Mouse (Mus musculus) frontal cortex, postnatal 10 days (tissue): ENCODE measurements around the gene Ip6k1.

Experiments
- DNase-seq, 2 experiments: peaks; one replicate each; pipeline ENCODE4 v3.0.0; 2022; ENCODE audit warnings: low spot score in 2 of 2, mixed read lengths in 1 of 2

Ip6k1 gene

DNA sequence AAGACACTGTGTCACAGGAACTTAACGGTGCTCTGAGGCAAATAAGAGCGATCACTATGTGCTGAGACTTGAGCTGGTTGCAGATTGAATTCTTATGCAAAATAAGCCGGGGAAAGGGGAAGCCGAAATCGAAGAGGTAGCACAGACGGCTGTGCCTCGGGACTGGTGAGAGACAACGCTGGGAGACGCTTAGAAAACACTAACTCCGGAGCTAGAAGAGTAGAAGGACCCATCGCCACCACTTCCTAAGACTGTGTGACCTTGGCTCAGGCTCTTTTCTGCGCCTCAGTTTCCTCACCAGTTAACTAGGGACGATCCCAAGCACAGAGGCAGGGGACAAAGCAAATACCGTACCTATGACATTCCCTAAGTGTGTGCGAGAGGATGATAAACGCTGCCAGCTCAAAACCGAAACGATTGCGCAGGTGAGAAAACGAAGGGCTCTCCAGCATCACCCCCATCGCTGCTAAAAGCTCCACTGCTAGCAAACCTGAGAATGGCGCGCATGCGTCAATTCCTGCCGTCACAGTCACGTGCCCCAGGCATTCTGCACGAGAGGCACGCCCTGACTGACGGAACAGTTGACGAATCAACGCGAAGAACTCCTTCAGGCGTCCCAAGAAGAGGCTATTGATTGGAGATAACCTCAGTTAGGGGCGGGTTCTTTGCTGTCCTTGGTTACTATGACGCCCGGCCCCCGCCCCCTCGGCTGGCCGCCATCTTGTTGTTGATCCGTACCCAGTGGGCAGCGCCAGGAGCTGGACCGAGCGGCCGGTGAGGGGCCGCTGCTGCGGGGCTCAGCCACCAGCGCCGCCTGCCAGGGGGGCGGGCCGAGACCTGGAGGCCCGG lies at the start of gene Ip6k1:
Ip6k1 (plus strand) TSS at position 580 of the 849 bp plus-strand sequence.
- peak; percentile 100 for DNase-seq

DNA sequence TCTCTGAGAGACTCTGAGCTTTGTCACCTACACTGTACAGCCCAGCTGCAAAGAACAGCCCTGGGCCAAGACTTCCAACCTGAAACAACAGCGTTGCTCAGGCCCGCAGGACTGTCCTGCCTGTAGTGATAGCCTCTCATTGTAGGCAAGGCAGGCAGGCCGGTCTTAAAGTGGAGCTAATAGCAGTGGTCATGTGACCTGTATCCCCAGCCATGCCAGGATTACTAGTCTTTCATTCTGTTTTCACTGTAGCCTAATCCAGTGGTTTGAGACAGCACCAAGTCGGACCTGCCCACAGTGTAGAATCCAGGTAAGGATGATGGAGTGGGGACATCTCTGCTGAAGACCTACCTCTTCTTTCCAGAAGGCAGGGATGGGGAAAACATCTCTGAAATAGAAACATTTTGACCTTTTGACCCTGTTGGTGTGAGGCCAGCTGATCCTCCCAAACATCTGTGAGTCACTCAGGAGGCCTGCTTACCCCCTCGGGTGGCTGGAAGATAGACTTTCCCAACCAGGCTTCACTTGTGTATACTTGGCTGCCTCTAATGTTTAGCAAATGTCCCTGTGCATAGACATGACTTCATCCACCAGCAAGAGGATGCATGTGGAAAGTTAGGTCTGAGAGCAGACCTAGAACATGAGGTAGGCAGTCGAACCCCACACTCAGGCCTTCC lies 46.5 kb upstream of the Ip6k1 start:
- DNase-seq = no peak

DNA sequence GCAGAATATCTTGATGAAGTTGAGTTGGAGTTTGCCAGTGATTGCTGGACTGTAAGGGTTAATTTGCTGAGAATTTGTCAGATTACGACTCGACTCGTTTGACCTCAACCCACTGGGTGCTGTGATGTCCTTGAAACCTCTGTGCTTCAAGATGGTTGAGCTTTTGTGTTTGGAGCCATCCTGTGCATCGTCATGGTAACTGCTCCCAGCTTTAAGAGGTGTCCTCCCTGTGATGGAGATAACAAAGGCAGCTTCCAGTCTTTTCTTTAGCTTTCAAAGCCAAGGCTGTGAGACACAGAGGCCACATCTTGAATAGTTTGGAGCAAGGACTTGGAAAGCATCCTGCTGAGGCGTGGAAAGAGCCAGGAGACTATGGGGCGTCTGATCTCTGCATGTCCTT lies 45.2 kb upstream of the Ip6k1 start:
- DNase-seq = no peak

DNA sequence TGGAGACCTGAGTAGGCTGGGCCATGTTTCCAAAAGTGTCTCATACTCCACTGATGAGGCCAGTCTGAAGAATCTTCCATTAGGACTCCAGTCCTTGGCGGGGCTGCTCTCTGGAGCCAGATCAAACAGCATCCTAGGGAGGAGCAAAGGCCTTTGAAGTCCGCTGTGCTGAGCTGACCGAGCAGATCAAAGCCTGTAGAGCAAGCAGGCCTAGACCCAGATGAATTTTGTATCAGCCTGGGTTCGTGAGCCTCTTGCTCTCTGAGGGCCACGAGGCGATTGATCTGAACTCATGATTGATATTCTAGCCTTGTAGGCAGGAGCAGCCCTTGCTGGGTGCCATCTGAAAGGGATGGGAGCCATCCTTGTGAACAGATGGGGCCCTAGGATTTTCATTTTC lies 42.4 kb upstream of the Ip6k1 start:
- DNase-seq = no peak

DNA sequence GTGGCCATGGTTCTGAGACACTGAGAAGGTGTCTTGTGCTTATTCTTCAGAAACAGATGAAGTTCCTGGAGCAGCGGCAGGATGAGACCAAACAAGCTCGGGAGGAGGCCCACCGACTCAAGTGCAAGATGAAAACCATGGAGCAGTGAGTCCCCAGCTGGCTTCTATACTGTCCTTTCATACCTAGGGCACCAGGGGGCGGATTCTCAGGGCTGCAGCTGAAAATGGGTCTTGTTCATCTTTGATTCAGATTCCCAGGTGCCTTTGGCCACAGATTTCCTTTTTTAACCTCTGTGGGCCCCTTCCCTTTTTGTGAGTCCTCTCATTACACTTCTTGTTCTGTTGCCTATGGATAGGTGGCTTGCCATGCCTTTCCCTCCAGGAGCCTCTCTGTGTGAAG lies 41.4 kb upstream of the Ip6k1 start:
- DNase-seq = no peak

DNA sequence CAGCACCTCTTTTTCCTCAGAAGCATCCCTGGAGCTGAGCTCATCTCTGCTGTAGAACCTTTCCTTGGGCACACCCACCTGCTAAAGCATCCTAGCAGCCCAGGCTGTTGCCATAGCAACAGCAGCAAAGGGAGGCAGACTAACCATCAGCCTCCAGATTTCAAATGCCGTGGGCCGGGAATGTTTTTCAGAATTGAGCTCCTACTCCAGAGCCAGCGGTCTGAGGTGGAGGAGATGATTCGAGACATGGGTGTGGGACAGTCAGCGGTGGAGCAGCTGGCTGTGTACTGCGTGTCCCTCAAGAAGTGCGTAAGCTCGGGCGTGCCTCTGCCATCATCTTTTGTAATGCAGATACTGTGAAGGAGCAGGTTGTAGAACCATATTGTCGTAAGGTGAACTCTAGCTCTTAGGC lies 40.9 kb upstream of the Ip6k1 start:
- DNase-seq = peak; percentile 72 to 77

DNA sequence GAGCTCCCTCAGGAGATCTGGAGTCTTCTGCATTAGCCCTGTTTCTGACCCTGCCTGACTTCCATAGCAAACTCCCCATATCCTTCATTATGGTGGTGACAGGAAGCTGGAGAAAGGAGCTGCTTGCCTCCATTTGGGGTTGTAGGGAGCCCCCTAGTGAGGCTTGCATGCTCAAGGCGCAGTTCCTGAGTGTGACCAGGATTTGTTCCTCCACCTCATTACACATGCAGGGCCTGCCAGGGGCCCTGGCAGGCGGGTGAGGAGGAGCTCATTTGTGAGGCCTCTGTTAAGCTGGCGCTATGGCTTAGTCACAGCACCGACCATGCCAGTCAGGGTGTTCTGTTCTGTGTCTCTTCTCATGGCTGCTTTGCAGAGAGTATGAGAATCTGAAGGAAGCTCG lies 40.4 kb upstream of the Ip6k1 start:
- DNase-seq = peak; percentile 65 to 72

DNA sequence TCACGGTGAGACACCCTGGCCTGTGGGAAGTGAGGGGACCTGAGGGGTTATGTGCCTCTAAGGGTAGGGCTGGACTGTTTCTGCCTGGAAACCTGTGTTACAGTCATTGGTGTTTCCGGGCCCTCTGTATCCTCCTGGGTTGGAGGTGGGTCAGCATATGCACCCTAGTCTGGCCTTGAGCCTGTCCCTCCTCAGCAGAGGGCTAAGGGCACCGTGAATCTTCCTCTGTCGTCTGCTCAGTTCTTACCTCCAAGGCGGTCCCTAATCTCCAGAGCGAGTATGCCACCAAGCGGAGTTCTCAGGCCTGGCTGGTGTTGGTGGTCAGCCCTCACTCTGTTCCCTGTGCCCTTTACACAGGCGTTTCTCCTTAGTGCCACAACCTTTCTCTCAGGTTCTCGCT lies 39.4 kb upstream of the Ip6k1 start:
- no peak for DNase-seq

DNA sequence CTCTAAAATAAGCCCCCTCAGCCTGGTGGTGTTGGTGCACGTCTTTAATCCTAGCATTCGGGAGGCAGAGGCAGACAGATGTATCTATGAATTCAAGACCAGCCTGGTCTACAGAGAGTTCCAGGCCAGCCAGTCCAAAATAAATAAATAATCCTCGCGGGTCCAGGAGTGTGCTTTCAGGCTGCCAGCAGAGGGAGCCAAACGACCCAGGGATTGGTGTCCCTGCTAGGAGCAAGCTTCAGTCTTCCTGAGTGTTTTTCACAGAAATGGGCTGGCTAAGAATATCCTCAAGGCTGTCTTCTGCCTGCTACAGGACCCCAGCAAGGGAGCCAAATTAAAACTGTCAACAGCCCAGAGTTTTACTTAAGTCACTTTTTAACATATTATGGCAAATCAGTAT lies 38.6 kb upstream of the Ip6k1 start:
- DNase-seq = peak; percentile 44 to 72

DNA sequence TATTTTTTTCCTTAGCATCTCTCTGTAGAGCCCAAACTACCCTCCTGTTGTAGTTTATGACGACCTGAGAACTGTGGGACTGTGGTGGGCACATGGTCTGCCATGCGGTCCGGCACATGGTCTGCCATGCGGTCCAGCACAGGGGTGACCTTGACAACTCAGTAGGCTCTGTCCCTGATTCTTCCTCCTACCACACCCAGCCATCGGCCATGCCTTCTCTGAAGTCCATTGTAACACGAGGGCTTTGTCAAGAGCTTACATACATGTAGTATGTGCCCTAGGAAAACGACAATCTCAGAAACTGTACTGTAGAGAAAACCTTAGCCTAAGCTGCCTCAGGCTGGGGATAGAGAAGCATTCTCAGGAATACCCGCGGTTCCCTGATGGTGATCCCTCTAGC lies 37.6 kb upstream of the Ip6k1 start:
- DNase-seq = no peak

DNA sequence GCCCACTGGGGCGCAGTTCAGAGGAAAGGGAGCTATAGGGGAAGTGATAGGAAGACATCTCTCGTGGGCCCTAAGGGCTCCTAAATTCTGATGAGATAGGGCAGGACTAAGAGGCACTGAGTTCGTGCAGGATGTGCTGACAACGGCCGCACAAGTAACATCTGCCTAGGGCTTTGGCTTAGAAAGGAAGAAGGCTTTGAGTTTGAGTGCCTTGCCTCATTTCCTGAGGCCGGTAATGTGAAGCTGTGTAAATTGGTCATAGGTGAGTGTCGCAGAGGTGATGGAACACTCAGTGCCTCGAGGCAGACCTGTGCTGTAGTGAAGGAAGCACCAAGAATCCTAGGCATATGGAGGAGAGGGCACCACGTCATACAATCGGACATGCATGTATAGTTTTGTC lies 35.6 kb upstream of the Ip6k1 start:
- no peak for DNase-seq

DNA sequence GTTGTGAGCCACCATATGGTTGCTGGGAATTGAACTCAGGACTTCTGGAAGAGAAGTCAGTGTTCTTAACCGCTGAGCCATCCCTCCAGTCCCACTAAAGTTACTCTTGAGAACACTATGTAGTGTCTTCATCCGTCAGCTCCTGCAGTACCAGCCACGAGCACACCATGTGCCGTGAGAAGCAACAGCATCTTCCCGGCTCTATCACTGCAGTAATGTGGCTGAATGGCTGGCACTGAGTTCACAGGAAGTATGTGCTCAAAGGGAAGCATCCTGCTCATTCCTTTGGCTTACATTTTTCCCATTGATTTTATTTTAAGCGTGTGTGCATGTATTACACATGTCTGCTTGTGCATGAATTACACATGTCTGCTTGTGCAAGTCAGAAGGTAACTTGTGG lies 34.9 kb upstream of the Ip6k1 start:
- DNase-seq = no peak

DNA sequence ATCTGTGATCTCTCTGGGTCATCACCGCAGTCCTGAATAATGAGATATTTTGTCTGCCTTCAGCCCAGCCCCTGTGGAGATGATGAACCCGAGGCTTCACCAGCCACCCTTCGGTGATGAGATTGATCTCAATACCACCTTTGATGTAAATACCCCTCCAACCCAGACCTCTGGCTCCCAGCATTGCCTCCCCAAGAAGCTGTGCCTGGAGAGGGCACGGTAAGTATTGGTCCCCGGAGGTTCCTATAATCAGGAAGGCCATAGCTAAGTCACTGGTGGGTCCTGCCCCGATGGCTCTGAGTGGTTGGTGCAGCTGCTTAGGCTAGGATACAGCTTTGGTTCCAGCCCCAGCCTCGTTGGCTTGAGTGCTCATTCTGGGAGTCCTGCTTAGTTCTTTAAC lies 33.8 kb upstream of the Ip6k1 start:
- no peak for DNase-seq

DNA sequence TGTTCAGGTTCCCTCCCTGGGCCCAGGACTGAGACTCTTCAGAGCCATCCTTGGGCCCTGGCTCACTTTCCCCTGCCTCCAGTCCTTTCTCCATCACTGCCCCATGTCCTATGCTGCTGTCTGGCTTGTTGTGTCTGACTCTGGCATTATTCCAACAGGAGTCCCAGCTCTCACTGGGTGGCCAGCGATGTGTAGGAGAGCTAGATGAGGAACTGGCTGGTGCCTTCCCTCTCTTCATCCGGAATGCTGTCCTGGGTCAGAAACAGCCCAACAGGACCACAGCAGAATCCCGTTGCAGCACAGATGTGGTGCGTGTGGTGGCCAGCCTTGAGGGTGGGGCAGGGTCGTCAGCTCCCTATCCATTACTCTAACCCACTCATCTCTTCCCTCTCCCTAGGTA lies 32.0 kb upstream of the Ip6k1 start:
- no peak for DNase-seq

DNA sequence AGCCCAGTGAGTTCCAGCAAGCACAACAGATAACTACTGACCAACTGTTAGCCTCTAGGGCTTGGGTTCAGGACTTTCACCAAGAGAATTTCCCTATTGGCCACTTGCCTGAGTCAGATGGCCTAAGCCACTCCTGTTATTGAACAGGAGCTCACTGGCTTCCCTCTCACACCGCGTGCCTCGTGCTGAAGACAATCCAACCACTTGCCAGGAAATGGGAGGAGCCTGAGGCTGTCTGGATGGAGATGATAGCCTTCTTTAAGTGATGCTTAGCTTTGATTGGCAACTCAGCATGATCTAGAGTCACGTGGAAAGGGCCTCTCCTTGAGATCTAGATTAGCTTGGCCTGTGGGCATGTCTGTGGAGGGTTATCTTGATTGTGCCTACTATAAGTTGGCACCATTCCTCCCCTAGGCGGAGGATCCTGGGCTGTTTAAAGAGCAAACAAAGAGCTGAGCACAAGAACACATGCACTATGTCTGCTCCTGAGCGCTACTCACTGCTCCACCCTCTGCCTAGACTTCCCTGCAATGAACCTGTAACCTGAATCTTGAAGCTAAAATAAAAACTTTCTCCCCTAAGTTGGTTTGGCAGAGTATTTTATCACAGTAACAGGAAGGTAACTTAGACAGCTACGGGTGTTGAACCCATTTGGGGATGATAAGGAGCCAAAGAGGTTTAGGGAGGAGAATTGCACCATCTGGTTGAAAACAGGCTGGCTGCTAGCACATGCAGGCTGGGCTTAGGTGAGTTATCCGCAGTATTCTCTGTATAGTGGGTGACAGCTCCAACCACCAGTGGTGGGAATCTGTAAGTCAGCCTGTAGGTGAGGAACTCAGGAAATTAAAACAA lies 30.4 kb upstream of the Ip6k1 start:
- no peak for DNase-seq

DNA sequence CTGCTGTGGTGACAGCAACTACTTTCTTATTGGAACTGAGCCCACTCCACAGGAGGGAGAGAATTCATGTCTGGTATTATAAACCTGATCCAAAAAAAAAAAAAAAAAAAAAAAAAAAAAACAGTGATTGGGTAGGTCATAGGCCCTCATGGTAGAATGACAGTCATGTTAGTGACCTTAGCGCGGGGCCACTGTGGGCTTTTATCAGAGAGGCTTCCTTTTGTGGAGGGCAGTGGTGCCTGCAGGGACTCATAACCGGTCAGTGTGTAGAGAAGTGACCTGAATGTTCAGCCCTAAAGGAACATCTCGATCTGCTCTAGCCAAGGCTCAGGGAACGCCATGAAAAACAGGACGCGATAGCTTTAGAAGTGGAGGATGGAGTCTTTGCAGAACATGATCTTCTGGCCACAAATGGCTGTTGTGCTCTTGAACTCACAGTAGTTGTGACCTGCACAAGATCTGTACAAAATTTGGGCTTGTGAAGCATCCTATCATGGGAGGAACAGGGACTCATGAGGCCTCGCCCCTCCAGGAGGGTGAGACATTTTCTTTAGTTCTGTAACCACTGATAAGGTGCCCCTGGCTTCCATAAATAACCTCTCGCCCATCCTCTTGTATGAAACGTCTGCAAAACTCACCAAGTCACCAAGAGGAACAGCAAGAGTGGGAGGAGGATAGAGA lies 27.7 kb upstream of the Ip6k1 start:
- DNase-seq = no peak

DNA sequence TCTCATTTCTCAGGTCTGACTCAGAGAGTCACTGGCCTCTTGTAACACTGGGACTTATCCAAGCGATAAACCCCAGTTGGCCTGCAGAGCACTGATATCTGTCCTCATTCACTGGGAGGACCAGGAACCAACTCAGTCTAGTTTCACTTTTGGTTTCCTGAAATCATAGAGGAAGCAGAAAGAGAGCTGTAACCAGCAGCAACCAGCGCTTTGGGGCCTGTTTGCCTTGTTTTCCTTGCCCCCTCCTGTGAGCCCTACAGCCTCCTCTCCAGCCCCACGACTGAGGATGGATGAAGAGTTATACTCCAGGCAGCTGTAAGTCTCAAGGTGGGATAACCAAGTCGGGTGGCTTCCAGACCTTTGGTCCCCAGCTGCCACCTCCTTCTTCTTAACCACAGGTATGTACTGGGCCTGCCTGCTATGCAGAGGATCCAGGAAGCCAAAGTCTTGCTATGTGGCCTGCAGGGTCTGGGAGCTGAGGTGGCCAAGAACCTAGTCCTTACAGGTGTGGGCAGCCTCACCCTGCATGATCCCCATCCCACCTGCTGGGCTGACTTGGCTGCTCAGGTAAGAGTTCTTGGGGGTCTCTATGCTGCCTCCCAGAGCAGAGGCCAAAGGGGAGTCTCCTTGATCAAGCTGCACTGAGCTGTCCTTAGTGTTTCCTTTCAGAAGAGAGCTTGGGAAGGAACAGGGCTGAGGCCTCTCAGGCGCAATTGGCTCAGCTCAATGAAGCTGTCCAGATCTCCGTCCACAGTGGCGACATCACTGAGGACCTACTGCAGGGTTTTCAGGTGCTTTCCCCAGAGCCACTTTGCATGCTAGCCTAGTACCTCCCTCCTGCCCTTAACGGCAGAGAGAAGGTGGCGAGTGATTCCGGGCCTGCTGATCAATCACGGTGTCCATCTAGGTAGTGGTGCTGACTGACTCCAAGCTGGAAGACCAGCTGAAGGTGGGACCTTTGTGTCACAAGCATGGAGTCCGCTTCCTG lies 26.6 kb upstream of the Ip6k1 start, which contains the start of gene Uba7:
Uba7 (plus strand) TSS at position 107 of the 988 bp plus-strand sequence.
- no peak for DNase-seq

DNA sequence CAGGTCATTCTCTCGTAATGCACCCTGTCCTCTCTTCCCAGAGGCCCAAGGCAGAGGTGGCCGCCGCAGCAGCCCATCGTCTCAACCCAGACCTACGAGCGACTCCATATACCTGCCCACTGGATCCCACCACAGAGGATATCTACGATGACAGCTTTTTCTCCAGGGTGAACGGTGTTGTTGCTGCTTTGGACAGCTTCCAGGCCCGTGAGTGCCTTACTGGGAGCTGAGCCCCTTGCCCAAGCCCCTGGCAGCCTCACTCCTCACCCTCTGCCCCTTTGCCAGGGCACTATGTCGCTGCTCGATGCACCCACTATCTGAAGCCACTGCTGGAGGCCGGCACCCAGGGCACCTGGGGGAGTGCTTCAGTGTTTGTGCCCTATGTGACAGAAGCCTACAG lies 23.5 kb upstream of the Ip6k1 start:
- DNase-seq = no peak

DNA sequence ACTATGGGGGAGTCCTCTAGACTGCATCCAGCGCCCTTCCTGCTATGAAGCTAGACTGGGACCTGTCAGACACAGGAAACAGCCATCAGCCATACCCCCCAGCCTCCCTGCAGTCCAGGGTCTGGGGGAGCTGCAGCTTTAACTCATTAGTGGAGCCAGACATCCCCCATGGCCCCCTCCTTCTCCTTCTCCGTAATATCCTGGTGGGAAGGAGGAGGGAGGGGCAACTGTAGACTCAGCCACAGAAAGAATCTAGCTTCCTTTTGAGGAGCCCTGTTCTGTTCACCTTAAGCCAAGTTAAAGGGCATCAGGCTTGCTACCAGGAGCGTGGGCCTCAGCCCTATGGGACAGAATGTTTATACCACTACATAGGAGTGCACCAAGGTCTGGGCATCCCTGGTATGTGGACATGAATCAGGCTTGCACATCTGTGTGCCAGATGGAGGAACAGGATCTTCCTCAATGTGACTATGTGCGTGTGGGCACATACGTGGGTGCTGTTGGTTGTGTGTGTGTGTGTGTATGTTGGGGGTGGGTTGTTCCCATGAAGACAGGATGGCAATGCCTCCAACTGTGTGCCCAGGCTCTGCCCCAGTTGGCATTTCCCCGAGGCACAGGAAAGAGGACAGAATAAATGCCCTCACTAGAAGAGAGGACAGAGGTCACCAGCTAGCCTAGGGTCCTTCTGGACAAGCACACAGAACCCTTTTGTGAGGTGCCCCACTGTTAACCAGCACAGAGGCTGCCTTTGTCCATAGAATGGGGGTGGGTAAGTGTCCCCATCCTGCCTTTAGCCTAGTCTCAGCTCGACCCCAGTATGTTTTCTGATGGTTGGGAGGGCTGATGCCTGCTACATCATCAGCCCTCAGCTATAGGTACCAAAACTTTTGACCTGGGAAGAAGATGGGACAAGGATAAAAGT lies 20.4 kb upstream of the Ip6k1 start:
- no peak for DNase-seq
